In genomic region chr11:18892470-18892869, GRCm38 (mm10) we compare ENCODE assay signal across 29 mouse cellular contexts.
DNase-seq lines count a peak whose midpoint lies in the region; ATAC-seq and TF ChIP-seq lines count a peak whose summit lies in the region.
"Had no signal": no experiment of that assay in that cellular context is flagged by ENCODE, and none has a peak within 500 bp of the region (broad histone marks: within the 10 kb centered on the region; RNA-seq: fewer than 3 reads in every experiment).

No protein-coding gene starts in this region.

- H3K36me3 ChIP-seq in kidney, postnatal 0 days (ENCODE audit: insufficient read depth, low read length), result no peaks in the 10 kb centered on the region
- no peaks in the 10 kb centered on the region for H3K36me3 ChIP-seq in kidney, adult 2 months (ENCODE audit: control insufficient read depth, insufficient read depth, low read length)
- 0 out of 2 replicates have a peak, but pooled peaks cover 4% of the 10 kb centered on the region for H3K36me3 ChIP-seq in stomach, embryonic 15.5 days
- no peaks in the 10 kb centered on the region for H3K36me3 ChIP-seq in stomach, postnatal 0 days (ENCODE audit: control insufficient read depth, insufficient read depth, low read length)
- H3K36me3 ChIP-seq: hindbrain, embryonic 13.5 days; limb, embryonic 15.5 days; liver, embryonic 13.5 days; lung, embryonic 15.5 days; midbrain, embryonic 10.5 days; midbrain, embryonic 15.5 days; neural tube, embryonic 15.5 days had no signal

- no peak for TF ChIP-seq EP300 in stomach, postnatal 0 days (optimal IDR thresholded peaks at IDR 0.05)

- 23% methylated on average over 2 of the region's 2 CpGs for WGBS in kidney, postnatal 0 days
- whole genome bisulfite sequencing in kidney, adult 2 months, result 38% methylated on average over 2 of the region's 2 CpGs
- WGBS in stomach, embryonic 15.5 days, result 29% methylated on average over 2 of the region's 2 CpGs
- 28% methylated on average over 2 of the region's 2 CpGs for WGBS in stomach, postnatal 0 days

- no peak overlapping the region for H3K4me2 ChIP-seq in kidney, postnatal 0 days (ENCODE audit: low read length)
- no peak overlapping the region for H3K4me2 ChIP-seq in stomach, embryonic 15.5 days
- H3K4me2 ChIP-seq in stomach, postnatal 0 days (replicated peaks; ENCODE audit: low read depth), result no peak overlapping the region
- H3K4me2 ChIP-seq: forebrain, embryonic 13.5 days; heart, embryonic 11.5 days; hindbrain, embryonic 13.5 days; limb, embryonic 15.5 days; liver, embryonic 13.5 days; lung, embryonic 15.5 days; midbrain, embryonic 15.5 days; neural tube, embryonic 15.5 days had no signal

- ATAC-seq in kidney, postnatal 0 days (replicated peaks; ENCODE audit: low FRiP score, low read depth), result no peak
- no peak for ATAC-seq in stomach, embryonic 15.5 days (ENCODE audit: insufficient read depth, low FRiP score, low read depth)
- no peak; the same call in 1 of the 2 replicates for ATAC-seq in stomach, postnatal 0 days (ENCODE audit: low FRiP score, low TSS enrichment)
- ATAC-seq: forebrain, embryonic 13.5 days; midbrain, embryonic 15.5 days had no signal

- DNase-seq in adrenal gland, postnatal 10 days, result peak; percentile 44
- DNase-seq in adrenal gland, postnatal 36 days, result no peak
- peak; percentile 61 for DNase-seq in kidney, postnatal 0 days (ENCODE audit: low spot score)
- DNase-seq in kidney, adult 2 months, result no peak
- DNase-seq in stomach, postnatal 0 days (ENCODE audit: low spot score), result no peak
- peak; percentile 36 for DNase-seq in skeletal muscle tissue, adult 2 months (ENCODE audit: low read depth, low spot score)
- no peak for DNase-seq in spleen, postnatal 14 days (ENCODE audit: low spot score in 2 of 2)
- DNase-seq: adrenal gland, postnatal 25 days; cerebellum, adult 8-10 months; cerebellum, postnatal 36 days; gastrocnemius, postnatal 25 days; heart, postnatal 4 days; kidney, adult 11 months; kidney, postnatal 10 days; layer of hippocampus, adult 9-11 months; liver, embryonic 13.5 days; retina, postnatal 1 day; right cerebral cortex, postnatal 14 days; thymus, postnatal 14 days had no signal

- no peak overlapping the region for H3K4me3 ChIP-seq in kidney, postnatal 0 days (replicated peaks; ENCODE audit: low read depth, low read length)
- H3K4me3 ChIP-seq in kidney, adult 2 months (ENCODE audit: insufficient read depth, low read depth, low read length), result no peak overlapping the region
- no peak overlapping the region for H3K4me3 ChIP-seq in stomach, embryonic 15.5 days (replicated peaks)
- H3K4me3 ChIP-seq in stomach, postnatal 0 days (ENCODE audit: low read depth, low read length), result no peak overlapping the region
- H3K4me3 ChIP-seq: forebrain, embryonic 13.5 days; hindbrain, embryonic 13.5 days; limb, embryonic 10.5 days; limb, embryonic 15.5 days; liver, embryonic 13.5 days; lung, embryonic 15.5 days; midbrain, embryonic 10.5 days; midbrain, embryonic 15.5 days; neural tube, embryonic 15.5 days had no signal

- TF ChIP-seq CTCF in kidney, postnatal 0 days (IDR thresholded peaks at IDR 0.05; ENCODE audit: low read depth), result no peak
- no peak for TF ChIP-seq CTCF in kidney, adult 2 months (conservative IDR thresholded peaks at IDR 0.05; ENCODE audit: insufficient read depth, insufficient read length, low read depth, low read length)
- TF ChIP-seq CTCF in stomach, postnatal 0 days (IDR thresholded peaks at IDR 0.05; ENCODE audit: low read depth), result no peak

- no peak for TF ChIP-seq POLR2A in kidney, adult 2 months (IDR thresholded peaks at IDR 0.05; ENCODE audit: low read depth, low read length)

- H3K4me1 ChIP-seq in kidney, postnatal 0 days (replicated peaks; ENCODE audit: insufficient read depth, low read length), result 0 out of 2 replicates have a peak, but pooled peaks cover 2% of the 10 kb centered on the region
- no peaks in the 10 kb centered on the region for H3K4me1 ChIP-seq in kidney, adult 2 months (ENCODE audit: control insufficient read depth, insufficient read depth, low read length)
- peaks cover 4% of the 10 kb centered on the region; the same call in 1 of the 2 replicates for H3K4me1 ChIP-seq in stomach, embryonic 15.5 days
- H3K4me1 ChIP-seq in stomach, postnatal 0 days (replicated peaks; ENCODE audit: control insufficient read depth, insufficient read depth), result no peaks in the 10 kb centered on the region; the same call in 1 of the 2 replicates
- H3K4me1 ChIP-seq: forebrain, embryonic 13.5 days; limb, embryonic 15.5 days; midbrain, embryonic 15.5 days; neural tube, embryonic 15.5 days had no signal

- H3K27ac ChIP-seq in kidney, postnatal 0 days, result no peak overlapping the region
- H3K27ac ChIP-seq in kidney, adult 2 months (ENCODE audit: insufficient read depth, low read depth, low read length), result no peak overlapping the region
- peak overlapping the region; percentile 31; the same call in 1 of the 2 replicates for H3K27ac ChIP-seq in stomach, embryonic 15.5 days
- no peak overlapping the region for H3K27ac ChIP-seq in stomach, postnatal 0 days (replicated peaks)
- H3K27ac ChIP-seq: forebrain, embryonic 13.5 days; hindbrain, embryonic 13.5 days; limb, embryonic 10.5 days; limb, embryonic 15.5 days; liver, embryonic 13.5 days; lung, embryonic 15.5 days; midbrain, embryonic 10.5 days; midbrain, embryonic 15.5 days; neural tube, embryonic 15.5 days had no signal

- no peaks in the 10 kb centered on the region for H3K27me3 ChIP-seq in kidney, postnatal 0 days (ENCODE audit: insufficient read depth, low read length)
- no peaks in the 10 kb centered on the region for H3K27me3 ChIP-seq in kidney, adult 2 months (replicated peaks; ENCODE audit: control insufficient read depth, insufficient read depth, low read length)
- H3K27me3 ChIP-seq in stomach, embryonic 15.5 days (replicated peaks), result no peaks in the 10 kb centered on the region
- H3K27me3 ChIP-seq in stomach, postnatal 0 days (ENCODE audit: control insufficient read depth, insufficient read depth, low read length), result no peaks in the 10 kb centered on the region
- H3K27me3 ChIP-seq: forebrain, embryonic 13.5 days; hindbrain, embryonic 13.5 days; liver, embryonic 13.5 days; lung, embryonic 15.5 days; midbrain, embryonic 15.5 days; neural tube, embryonic 15.5 days had no signal

- H3K9ac ChIP-seq in kidney, postnatal 0 days (ENCODE audit: low read depth, low read length), result no peak overlapping the region
- H3K9ac ChIP-seq in stomach, embryonic 15.5 days, result no peak overlapping the region
- H3K9ac ChIP-seq in stomach, postnatal 0 days (ENCODE audit: low read length), result no peak overlapping the region
- H3K9ac ChIP-seq: forebrain, embryonic 13.5 days; hindbrain, embryonic 13.5 days; limb, embryonic 15.5 days; liver, embryonic 13.5 days; lung, embryonic 15.5 days; midbrain, embryonic 15.5 days; neural tube, embryonic 15.5 days had no signal

- no peaks in the 10 kb centered on the region for H3K9me3 ChIP-seq in kidney, postnatal 0 days (replicated peaks; ENCODE audit: low read length)
- H3K9me3 ChIP-seq in stomach, embryonic 15.5 days, result no peaks in the 10 kb centered on the region
- H3K9me3 ChIP-seq in stomach, postnatal 0 days (ENCODE audit: control insufficient read depth, low read length), result no peaks in the 10 kb centered on the region
- H3K9me3 ChIP-seq: forebrain, embryonic 13.5 days; hindbrain, embryonic 13.5 days; limb, embryonic 10.5 days; limb, embryonic 15.5 days; liver, embryonic 13.5 days; lung, embryonic 15.5 days; midbrain, embryonic 10.5 days; midbrain, embryonic 15.5 days; neural tube, embryonic 15.5 days had no signal

Comparison
In these comparisons a context has a peak if more than half of its experiments do, and no peak if none do; other contexts are left out.
1. DNase-seq: peak in adrenal gland, postnatal 10 days (single experiment), kidney, postnatal 0 days (single experiment) and skeletal muscle tissue, adult 2 months (single experiment); none in adrenal gland, postnatal 36 days (0 of 2), kidney, adult 2 months (single experiment), stomach, postnatal 0 days (single experiment) and spleen, postnatal 14 days (0 of 2).